Mouse (Mus musculus): ENCODE results near the gene Adipor1. TPM values are rescaled to one million over a fixed set of nuclear protein-coding genes. Genes with fewer than 3 reads are reported as not detected.

Gene Adipor1
- polyA plus RNA-seq, 1 experiment from 2014 or later = 140 TPM

DNA sequence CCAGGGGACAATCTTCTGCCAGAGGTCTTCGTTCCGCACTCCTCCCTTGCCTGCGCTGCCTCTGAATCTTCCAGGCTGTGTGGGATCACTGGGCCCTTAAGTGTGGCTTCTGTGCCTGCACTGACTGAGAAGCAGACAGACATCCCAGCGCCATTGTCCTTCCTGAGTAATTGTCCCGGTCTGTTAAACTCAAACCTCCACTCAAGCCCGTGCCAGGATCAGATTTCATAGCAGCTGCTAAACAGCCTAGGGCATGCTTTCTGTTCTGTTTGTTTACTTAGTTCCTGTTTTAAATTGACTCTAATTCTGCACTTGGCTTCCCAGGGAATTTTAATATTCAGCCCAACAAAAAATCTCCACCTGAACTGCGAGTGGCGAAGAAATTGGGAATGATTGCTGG, 7.1 kb upstream of the Adipor1 start:
- peaks cover 2 to 5% of the 10 kb centered on the region in 2 experiments for H3K4me1 ChIP-seq (ENCODE audit: control insufficient read depth in 2 of 2, insufficient read depth in 2 of 2, low read length in 2 of 2)
- peaks cover 49% of the 10 kb centered on the region for H3K36me3 ChIP-seq (ENCODE audit: control insufficient read depth, insufficient read depth, low read length)
- H3K4me2 ChIP-seq (ENCODE audit: low read length) = no peak overlapping the region
- no peak overlapping the region for H3K9ac ChIP-seq (ENCODE audit: low read length)
- no peak for ATAC-seq (ENCODE audit: insufficient number of reproducible peaks, insufficient read depth, low FRiP score, low read depth)
- H3K4me3 ChIP-seq (ENCODE audit: control insufficient read depth in 1 of 2, insufficient read depth in 1 of 2, low read depth in 1 of 2, low read length in 2 of 2) = no peak overlapping the region
- H3K9me3 ChIP-seq (ENCODE audit: control insufficient read depth, low read length) = no peaks in the 10 kb centered on the region
- no peak overlapping the region for H3K27ac ChIP-seq (replicated peaks in 1 of 2; ENCODE audit: control insufficient read depth in 1 of 2, insufficient read depth in 1 of 2, low read depth in 2 of 2, low read length in 2 of 2)
- WGBS = 89% methylated on average over 8 of the region's 8 CpGs
- H3K27me3 ChIP-seq (ENCODE audit: control insufficient read depth, insufficient read depth, low read length) = no peaks in the 10 kb centered on the region

GRCm38 (mm10) chr1:134411706-134412629, 3.2 kb upstream of the Adipor1 start:
- Histone ChIP-seq H3K36me3 (ENCODE audit: control insufficient read depth, insufficient read depth, low read length) (peaks cover 49% of the 10 kb centered on the region), H3K4me3 (ENCODE audit: control insufficient read depth in 1 of 2, insufficient read depth in 1 of 2, low read depth in 1 of 2, low read length in 2 of 2) (no peak overlapping the region), H3K27me3 (ENCODE audit: control insufficient read depth, insufficient read depth, low read length) (no peaks in the 10 kb centered on the region), H3K9ac (ENCODE audit: low read length) (no peak overlapping the region), H3K27ac (replicated peaks in 1 of 2; ENCODE audit: control insufficient read depth in 1 of 2, insufficient read depth in 1 of 2, low read depth in 2 of 2, low read length in 2 of 2) (no peak overlapping the region), H3K9me3 (ENCODE audit: control insufficient read depth, low read length) (no peaks in the 10 kb centered on the region), H3K4me2 (ENCODE audit: low read length) (no peak overlapping the region), H3K4me1 (ENCODE audit: control insufficient read depth in 2 of 2, insufficient read depth in 2 of 2, low read length in 2 of 2) (peaks cover 4 to 19% of the 10 kb centered on the region in 2 experiments; a peak in 3 of 4 replicates)
- ATAC-seq (ENCODE audit: insufficient number of reproducible peaks, insufficient read depth, low FRiP score, low read depth) = no peak
- WGBS = 87% methylated on average over 9 of the region's 9 CpGs

GRCm38 (mm10) chr1:134414038-134414437, 1.1 kb upstream of the Adipor1 start:
- Histone ChIP-seq H3K36me3 (ENCODE audit: control insufficient read depth, insufficient read depth, low read length) (peaks cover 34% of the 10 kb centered on the region), H3K9me3 (ENCODE audit: control insufficient read depth, low read length) (no peaks in the 10 kb centered on the region), H3K27ac (replicated peaks in 1 of 2; ENCODE audit: control insufficient read depth in 1 of 2, insufficient read depth in 1 of 2, low read depth in 2 of 2, low read length in 2 of 2) (peak overlapping the region in 1 of 2 experiments; percentile 87; a peak in 2 of 4 replicates), H3K9ac (ENCODE audit: low read length) (peak overlapping the region; percentile 89; the same call in 1 of the 2 replicates), H3K4me3 (ENCODE audit: control insufficient read depth in 1 of 2, insufficient read depth in 1 of 2, low read depth in 1 of 2, low read length in 2 of 2) (no peak overlapping the region), H3K4me2 (ENCODE audit: low read length) (peak overlapping the region; percentile 62), H3K4me1 (ENCODE audit: control insufficient read depth in 2 of 2, insufficient read depth in 2 of 2, low read length in 2 of 2) (peaks cover 8 to 31% of the 10 kb centered on the region in 2 experiments), H3K27me3 (ENCODE audit: control insufficient read depth, insufficient read depth, low read length) (no peaks in the 10 kb centered on the region)
- WGBS = 39% methylated on average over 2 of the region's 2 CpGs
- ATAC-seq (ENCODE audit: insufficient number of reproducible peaks, insufficient read depth, low FRiP score, low read depth) = no peak

DNA sequence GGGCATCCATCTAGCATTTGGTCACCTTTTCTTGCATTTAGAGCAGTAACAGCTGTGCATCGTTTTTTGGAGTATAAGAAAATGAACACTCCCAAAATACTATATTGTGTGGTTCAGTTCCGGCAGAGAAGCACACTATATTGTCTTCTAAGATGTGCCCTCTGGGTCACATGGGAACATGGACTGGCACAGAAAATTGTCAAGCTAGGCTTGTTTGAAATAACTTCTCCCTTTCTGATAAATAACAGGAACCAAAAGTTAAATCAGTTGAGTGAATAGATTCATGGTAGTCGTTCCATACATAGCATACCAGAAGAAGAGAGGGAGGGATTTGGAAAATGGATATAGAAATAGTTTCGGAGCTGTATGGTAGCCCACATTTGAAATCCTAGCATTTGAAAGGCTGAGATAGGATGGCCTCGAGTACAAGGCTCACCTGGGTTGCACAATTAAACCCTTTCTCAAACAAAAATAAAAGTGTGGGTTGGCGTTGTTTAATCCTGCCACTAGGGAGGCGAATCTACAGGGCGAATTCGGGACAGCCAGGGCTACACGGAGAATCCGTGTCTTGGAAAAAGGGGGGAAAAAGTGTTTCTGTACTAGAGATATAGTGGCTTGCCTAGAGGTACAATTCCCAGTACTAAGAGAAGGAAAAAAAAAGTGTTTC, 544 bp upstream of the Adipor1 start:
- Histone ChIP-seq H3K27me3 (ENCODE audit: control insufficient read depth, insufficient read depth, low read length) (no peaks in the 10 kb centered on the region), H3K36me3 (ENCODE audit: control insufficient read depth, insufficient read depth, low read length) (peaks cover 28% of the 10 kb centered on the region), H3K9ac (ENCODE audit: low read length) (peak overlapping the region; percentile 89), H3K9me3 (ENCODE audit: control insufficient read depth, low read length) (no peaks in the 10 kb centered on the region), H3K27ac (replicated peaks in 1 of 2; ENCODE audit: control insufficient read depth in 1 of 2, insufficient read depth in 1 of 2, low read depth in 2 of 2, low read length in 2 of 2) (peak overlapping the region; percentile 87 to 95), H3K4me3 (ENCODE audit: control insufficient read depth in 1 of 2, insufficient read depth in 1 of 2, low read depth in 1 of 2, low read length in 2 of 2) (peak overlapping the region; percentile 42 to 90), H3K4me1 (ENCODE audit: control insufficient read depth in 2 of 2, insufficient read depth in 2 of 2, low read length in 2 of 2) (peaks cover 10 to 37% of the 10 kb centered on the region in 2 experiments), H3K4me2 (ENCODE audit: low read length) (peak overlapping the region; percentile 62)
- no peak for ATAC-seq (ENCODE audit: insufficient number of reproducible peaks, insufficient read depth, low FRiP score, low read depth)
- 14% methylated on average over 11 of the region's 11 CpGs for WGBS

DNA sequence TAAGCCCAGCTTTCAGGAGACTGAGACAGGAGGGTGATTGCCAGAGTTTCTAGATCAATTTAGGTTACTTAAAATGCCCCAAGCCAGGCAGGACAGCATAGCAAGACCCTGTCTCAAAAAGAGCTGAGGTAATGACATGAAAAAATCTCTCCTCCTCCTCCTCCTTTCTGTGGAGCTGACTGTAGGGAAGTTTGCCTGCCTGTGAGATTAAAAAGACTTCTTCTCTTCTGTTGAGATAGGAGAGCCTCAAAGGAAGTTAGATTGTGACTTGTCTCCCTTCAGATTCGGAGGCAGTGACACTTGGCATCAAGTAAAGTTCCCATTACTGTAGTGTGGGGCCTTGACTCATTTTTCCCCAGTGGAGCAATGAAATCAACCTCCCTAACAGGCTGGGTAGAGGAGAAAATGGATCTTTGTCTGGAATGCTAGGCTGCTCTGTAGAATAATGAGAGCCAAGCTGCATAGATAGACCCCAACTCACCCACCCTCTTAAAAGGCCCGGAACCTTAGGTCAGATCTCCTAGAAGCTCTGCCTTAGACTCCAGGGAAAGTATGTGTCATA, 3.3 kb downstream of the Adipor1 start:
- Histone ChIP-seq H3K4me3 (ENCODE audit: control insufficient read depth in 1 of 2, insufficient read depth in 1 of 2, low read depth in 1 of 2, low read length in 2 of 2) (no peak overlapping the region), H3K9me3 (ENCODE audit: control insufficient read depth, low read length) (no peaks in the 10 kb centered on the region), H3K4me1 (ENCODE audit: control insufficient read depth in 2 of 2, insufficient read depth in 2 of 2, low read length in 2 of 2) (peaks cover 11 to 50% of the 10 kb centered on the region in 2 experiments), H3K27ac (replicated peaks in 1 of 2; ENCODE audit: control insufficient read depth in 1 of 2, insufficient read depth in 1 of 2, low read depth in 2 of 2, low read length in 2 of 2) (peak overlapping the region; percentile 3 to 35; a peak in 1 of 4 replicates), H3K27me3 (ENCODE audit: control insufficient read depth, insufficient read depth, low read length) (no peaks in the 10 kb centered on the region), H3K4me2 (ENCODE audit: low read length) (no peak overlapping the region), H3K9ac (ENCODE audit: low read length) (no peak overlapping the region), H3K36me3 (ENCODE audit: control insufficient read depth, insufficient read depth, low read length) (peaks cover 9% of the 10 kb centered on the region)
- no peak for ATAC-seq (ENCODE audit: insufficient number of reproducible peaks, insufficient read depth, low FRiP score, low read depth)
- WGBS = 51% methylated on average over 2 of the region's 2 CpGs

- Histone ChIP-seq H3K4me1 (ENCODE audit: control insufficient read depth in 2 of 2, insufficient read depth in 2 of 2, low read length in 2 of 2) (peaks cover 11 to 48% of the 10 kb centered on the region in 2 experiments), H3K9me3 (ENCODE audit: control insufficient read depth, low read length) (no peaks in the 10 kb centered on the region), H3K9ac (ENCODE audit: low read length) (no peak overlapping the region), H3K4me2 (ENCODE audit: low read length) (0 out of 2 replicates have a peak overlapping the region, but pooled peaks have one; percentile 8), H3K36me3 (ENCODE audit: control insufficient read depth, insufficient read depth, low read length) (peaks cover 15% of the 10 kb centered on the region), H3K27ac (replicated peaks in 1 of 2; ENCODE audit: control insufficient read depth in 1 of 2, insufficient read depth in 1 of 2, low read depth in 2 of 2, low read length in 2 of 2) (peak overlapping the region; percentile 3 to 67; a peak in 3 of 4 replicates), H3K27me3 (ENCODE audit: control insufficient read depth, insufficient read depth, low read length) (no peaks in the 10 kb centered on the region), H3K4me3 (ENCODE audit: control insufficient read depth in 1 of 2, insufficient read depth in 1 of 2, low read depth in 1 of 2, low read length in 2 of 2) (no peak overlapping the region)
- ATAC-seq (ENCODE audit: insufficient number of reproducible peaks, insufficient read depth, low FRiP score, low read depth) = no peak
- 26% methylated on average over 1 of the region's 1 CpGs for WGBS
Measured at GRCm38 (mm10) chr1:134419176-134419575, 4.0 kb downstream of the Adipor1 start.

- ATAC-seq (ENCODE audit: insufficient number of reproducible peaks, insufficient read depth, low FRiP score, low read depth) = no peak
- Histone ChIP-seq H3K4me3 (ENCODE audit: control insufficient read depth in 1 of 2, insufficient read depth in 1 of 2, low read depth in 1 of 2, low read length in 2 of 2) (no peak overlapping the region), H3K4me2 (ENCODE audit: low read length) (peak overlapping the region; percentile 19), H3K9me3 (ENCODE audit: control insufficient read depth, low read length) (no peaks in the 10 kb centered on the region), H3K36me3 (ENCODE audit: control insufficient read depth, insufficient read depth, low read length) (peaks cover 23% of the 10 kb centered on the region), H3K9ac (ENCODE audit: low read length) (no peak overlapping the region), H3K27me3 (ENCODE audit: control insufficient read depth, insufficient read depth, low read length) (no peaks in the 10 kb centered on the region), H3K27ac (replicated peaks in 1 of 2; ENCODE audit: control insufficient read depth in 1 of 2, insufficient read depth in 1 of 2, low read depth in 2 of 2, low read length in 2 of 2) (peak overlapping the region; percentile 3 to 67), H3K4me1 (ENCODE audit: control insufficient read depth in 2 of 2, insufficient read depth in 2 of 2, low read length in 2 of 2) (peaks cover 11 to 42% of the 10 kb centered on the region in 2 experiments)
- 43% methylated on average over 5 of the region's 5 CpGs for WGBS
Measured at GRCm38 (mm10) chr1:134419751-134420458, 4.7 kb downstream of the Adipor1 start.
